Mouse (Mus musculus): ENCODE results near the gene Rcn3.
"Not testable (repeated sequence)": the region's sequence is repeated elsewhere in the genome, so short reads cannot be mapped to it uniquely, and the experiment has no call there.

Gene Rcn3

DNA sequence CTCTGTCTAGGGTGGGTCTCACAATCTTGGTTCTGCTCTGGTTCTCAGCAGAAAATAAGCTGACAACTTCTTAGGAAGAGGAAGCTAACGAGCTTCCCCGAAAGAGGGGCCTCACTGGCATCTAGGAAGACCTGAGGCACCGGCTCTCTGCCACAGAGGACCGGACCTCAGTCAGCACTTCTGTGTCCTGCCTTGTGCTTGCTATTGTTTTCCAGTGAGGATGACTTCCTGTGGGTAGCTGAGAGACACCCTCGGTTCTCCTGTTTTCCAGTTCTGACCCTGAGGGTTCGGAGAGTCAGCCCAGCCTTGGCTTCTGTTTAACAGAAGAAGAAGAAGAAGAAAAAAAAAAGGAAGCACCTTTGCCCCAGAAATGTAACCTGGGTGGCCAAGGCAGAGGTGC is 5.5 kb upstream of the Rcn3 start:
- DNase-seq, result peak; percentile 50

DNA sequence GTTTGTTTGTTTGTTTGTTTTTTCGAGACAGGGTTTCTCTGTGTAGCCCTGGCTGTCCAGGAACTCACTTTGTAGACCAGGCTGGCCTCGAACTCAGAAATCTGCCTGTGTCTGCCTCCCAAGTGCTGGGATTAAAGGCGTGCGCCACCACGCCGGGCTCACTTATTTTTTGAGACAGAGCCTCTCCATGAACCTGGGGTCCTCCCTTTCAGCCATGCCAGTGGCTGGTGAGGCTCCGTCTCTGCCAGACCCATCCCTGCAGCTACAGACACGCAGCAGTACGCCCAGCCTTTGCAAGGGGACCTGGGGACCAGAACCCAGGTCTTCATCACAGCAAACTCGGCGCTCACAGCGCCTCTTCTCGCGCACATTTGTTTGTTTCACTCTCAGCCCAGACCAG is 3.9 kb upstream of the Rcn3 start:
- DNase-seq, result not testable (repeated sequence)

DNA sequence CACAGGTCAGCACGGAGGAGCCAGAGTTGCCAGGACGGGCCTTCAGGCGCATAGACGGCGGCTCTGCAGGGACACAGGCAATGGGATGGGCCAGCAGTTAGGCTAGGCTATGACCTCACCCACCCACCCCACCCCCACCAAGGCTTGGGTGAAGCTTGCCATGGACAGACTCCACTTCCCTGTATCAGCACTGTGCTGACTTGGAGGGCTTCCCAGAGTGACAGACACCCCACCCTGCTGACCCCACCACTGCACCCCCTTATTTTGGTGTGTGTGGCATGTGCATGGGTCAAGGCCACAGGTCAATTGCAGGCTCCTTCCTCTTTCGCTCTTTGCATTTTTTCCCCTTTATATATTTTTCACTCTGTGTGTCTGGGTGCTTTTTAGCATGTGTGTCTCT is 3.3 kb upstream of the Rcn3 start:
- no peak for DNase-seq

DNA sequence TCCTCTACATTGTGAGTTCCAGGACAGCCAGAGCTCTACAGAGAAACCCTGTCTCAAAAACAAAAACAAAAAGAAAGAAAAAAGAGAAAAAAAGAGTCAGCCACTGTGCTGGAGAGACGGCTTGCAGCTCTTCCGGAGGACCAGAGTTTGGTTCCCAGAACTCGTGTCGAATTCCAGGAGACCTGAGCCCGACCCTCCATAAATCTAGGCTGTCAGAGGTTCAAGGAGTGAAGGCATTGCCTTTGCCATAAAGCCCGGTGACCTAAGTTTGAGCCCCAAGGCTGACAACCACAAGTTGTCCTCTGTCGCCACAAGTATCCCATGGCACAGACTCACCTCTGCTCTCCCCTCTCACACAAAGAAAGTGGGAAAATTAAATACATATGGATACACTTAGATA is 2.1 kb upstream of the Rcn3 start:
- DNase-seq, result no peak

DNA sequence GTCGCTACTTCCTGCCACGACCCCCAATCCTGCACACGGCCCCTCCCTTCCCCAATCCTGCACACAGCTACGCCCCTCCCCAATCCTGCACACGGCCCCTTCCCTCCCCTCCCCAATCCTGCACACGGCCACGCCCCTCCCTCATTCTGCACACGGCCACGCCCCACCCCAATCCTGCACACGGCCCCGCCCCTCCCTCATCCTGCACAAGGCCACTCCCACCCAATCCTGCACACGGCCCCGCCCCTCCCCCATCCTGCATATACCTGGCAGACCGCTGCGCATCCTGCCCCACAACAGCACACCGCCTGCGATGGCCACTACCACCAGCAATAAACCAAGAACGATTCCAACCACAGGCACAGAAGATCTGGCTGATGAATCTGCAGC is 1.5 kb upstream of the Rcn3 start:
- DNase-seq, result no peak

DNA sequence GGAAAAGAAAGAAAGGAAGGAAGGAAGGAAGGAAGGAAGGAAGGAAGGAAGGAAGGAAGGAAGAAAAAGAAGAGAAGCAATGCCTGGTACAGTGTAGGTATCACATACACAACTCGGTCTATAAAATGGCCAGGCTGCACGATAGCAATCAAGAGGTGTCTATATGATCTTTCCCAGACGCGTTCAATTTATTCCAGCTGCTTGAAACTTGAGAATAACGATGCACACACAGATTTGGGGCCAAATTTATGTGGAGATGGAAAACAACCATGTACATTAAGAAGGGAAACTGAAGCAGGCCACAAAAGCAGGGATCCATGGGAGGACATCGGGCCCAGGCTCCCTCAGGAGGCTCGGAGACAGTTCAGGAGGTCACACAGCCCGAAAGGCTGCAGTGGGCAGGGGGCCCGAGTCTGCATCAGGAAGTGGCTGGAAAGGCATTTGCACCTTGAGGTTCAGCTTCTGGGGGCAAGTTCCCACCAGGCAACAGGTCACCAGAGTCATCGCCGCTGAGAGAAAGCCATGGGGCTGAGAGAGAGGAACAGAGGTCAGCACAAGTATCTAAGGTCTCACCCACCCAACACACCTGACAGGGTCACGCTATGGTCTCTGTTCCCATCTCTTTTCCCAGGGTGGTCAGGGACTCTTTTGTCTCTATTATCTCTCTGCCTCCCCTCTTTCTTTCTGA is 951 bp upstream of the Rcn3 start:
- DNase-seq, result no peak

DNA sequence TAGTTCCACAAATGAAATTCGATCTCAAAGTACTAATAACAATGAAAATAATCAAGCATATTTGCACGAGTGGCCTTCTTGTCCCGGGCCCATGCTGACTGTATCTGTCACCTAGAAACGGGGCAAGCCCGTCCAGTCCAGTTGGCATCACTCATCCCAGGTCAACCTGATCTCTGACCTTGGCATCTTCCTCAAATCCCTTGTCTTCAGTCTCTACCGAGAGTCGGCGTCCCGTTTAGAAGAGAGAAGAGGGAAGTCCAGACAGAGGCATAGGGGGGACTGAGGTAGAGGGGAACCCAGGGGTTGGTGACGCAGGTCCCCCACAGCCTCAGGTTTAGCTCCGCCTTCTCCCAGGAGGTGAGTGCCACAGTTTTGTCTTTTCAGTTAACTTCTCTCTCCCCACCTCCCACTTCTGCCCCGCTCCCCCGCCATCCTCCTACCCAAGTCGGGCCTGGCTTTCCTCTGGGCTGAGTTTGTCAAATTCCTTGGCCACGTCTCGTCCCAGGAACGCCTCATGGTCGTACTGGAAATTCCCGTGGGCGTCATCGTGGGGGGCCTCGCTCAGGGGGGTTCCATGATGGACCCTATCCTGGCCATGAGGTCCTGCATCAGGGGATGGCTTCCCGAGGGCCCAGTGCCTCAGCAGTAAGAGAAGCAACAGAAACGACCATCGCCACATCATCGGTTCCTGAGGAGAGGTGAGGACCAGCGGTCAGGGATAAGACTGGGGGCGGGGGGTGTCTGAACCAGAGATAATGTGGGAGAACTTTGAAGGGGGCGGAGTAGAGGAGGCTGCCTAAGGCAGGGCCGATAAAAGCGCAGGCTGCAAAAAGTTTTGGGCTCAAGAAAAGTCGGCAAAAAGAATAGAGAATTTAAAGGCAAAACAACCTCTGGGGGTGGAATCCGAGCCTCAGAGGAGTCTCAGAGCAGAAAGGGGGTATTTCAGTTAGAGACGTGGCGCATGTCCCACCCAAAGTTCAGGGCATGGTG is 725 bp downstream of the Rcn3 start:
- DNase-seq, result peak; percentile 42

DNA sequence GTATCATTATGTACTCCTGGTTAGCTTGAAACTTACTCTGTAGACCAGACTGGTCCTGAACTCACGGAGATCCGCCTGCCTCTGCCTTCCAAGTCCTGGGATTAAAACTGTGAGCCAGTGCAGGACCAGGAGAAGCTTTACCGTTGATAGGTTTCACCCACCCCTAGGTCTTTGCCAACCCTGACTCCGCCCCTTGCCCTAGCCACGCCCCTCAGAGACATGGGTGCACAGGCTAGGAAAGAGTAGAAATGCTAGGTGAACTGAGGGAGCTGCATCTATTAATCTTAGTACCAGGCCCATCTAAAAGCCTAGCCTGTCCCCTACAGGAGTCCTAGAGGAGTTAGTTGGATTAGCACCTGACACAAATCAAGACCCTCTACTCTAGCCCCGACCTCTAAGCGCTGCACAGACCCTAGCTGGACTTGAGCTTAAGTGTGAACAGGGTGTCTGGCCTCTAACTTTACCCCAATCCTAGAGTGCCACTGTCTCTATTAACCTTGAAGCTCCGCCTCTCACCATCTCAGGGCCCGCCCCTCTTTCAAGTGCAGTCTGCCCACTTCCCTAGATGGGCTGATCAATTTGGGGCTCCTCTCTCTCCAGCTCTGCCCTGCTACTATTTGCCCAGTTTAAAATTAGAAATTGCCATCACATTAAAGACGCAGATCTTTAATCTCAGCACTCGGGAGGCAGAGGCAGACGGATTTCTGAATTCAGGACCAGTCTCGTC is 1.6 kb downstream of the Rcn3 start:
- no peak for DNase-seq

DNA sequence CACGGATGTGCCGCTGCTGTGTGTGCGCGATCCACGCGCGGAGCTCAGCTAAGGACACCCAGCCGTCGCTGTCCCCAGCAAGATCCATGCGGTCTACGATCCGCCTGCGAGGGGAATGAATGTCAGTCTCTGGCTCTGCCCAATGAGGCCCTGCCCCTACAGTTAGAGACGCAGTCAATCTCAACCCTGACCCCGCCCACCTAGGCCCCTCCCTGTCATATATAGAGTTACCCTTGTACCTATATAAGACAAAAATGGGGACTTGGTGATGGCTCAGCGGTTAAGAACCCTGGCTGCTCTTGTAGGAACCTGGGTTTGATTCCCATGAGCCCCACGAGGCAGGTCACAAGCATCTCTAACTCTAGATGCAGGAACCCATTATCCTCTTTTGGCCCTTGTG is 3.4 kb downstream of the Rcn3 start:
- DNase-seq, result no peak

DNA sequence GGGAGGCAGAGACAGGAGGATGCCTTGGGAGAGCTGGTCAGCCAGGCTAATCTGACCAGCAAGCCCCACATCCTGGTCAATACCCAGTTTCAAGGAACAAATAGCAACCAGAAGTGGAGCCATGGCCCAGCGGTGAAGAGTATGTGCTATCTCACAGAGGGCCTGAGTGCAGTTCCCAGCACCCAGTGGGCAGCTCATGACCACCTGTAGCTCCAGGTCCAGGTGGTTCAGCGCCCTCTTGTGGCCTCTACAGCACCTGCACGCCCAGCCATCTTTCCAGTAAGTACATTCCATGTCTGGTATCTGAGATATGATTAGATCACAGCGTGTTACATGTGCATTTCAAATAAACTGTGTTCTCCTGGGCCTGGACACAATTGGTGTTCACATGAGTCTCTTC is 5.9 kb downstream of the Rcn3 start:
- no peak for DNase-seq

DNA sequence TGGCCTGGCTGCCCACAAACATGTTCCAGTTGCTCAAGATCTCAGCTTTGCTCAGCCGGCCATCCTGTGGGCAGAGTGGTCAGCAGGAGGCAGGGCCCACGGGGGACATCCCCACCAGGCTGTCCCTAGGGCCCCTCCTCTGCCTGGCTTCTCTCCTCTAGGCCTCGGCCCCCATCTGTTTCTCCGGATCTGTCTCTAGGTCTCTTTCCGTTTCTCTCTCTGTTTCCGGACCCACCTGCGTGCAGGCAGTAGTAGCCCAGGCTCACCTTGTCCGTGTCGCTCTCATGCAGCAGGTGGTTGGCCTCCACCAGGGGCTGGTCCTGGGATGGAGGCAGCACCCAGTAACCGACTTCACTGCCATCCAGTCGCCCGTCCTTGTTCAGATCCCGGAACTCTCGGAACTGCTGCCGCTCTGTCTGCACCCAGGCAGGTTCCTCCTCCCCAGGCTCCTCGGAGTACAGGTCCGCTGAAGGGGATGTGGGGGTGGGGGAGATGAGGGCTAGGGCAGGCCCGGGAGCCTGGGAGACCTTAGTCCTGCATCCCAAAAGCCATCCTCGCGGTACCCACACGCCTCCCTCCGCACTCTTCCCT is 8.6 kb downstream of the Rcn3 start:
- no peak for DNase-seq

DNA sequence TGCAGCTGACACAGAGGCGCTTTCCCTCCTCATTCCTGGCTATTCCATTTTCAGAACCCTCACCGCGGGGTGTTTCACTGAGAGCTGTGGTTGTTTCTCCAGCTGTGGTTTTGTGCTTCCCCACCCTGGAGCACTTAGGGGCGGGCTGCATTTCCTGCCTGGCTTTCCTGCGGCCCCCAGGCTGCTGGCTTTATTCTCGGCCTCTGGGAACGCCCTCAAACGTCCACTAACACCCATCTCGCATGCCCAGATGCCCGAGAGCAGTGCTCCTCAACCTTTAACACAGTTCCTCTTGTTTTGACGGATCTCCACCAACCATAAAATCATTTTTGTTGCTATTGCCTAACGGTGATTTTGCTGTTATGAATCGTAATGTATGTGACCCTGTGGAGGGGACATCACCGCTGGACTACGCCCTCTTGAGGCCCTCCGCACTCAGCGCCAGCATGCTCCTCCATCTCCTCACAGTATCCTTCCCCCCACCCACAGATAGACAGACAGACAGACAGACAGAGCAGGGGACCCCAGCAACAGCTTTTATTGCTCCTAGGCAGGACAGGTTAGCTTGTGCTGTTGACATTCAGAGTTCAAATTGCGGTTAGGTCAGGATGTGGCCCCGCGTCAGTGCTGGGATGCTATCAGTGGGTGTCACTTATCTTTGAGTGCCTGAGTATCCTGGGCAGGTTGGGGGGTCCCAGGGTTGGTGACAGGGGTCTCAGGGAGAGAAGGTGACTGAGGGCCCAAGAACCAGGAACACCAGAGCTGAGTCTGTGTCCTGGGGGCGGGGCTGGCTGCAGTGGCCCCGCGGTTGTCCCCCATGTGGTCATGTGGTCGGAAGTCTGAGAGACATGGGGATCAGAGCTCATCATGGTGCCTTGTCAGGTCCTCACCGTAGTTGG is 9.4 kb downstream of the Rcn3 start:
- peak; percentile 73 for DNase-seq

DNA sequence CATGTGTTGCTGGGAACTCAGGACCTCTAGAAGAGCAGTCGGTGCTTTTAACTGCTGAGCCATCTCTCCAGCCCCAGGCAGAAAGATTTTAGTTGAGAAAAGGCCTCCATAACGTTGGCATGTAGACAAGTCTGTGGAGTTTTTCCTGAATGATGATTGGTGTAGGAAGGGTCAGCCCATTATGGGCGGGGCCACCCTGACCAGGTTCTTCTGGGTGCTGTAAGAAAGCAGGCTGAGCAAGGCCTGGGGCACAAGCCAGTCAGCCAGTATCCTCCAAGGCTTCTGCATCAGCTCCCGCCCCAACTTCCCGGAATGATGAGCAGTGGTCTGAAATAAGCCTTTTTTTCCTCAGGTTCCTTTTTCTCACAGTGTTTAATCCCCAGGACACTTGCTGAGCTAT is 11.0 kb downstream of the Rcn3 start:
- DNase-seq, result no peak

DNA sequence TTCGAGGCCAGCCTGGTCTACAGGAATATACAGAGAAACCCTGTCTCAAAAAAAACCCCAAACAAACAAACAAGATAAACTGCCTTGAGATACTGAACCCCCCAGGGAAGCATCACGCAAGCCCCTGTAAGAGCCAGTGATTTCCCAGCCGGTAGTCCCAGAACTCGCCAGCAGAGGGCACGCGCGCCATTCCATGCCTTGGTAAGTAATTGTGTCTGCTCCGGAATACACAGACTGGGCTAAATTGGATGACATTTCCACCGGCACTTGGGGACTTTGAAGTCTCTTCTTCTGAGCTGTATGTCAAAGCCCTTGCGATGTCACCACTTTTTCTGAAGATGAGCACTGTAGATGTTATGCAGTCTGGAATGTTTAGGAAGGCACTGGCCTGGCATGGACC is 12.2 kb downstream of the Rcn3 start:
- DNase-seq, result peak; percentile 93

DNA sequence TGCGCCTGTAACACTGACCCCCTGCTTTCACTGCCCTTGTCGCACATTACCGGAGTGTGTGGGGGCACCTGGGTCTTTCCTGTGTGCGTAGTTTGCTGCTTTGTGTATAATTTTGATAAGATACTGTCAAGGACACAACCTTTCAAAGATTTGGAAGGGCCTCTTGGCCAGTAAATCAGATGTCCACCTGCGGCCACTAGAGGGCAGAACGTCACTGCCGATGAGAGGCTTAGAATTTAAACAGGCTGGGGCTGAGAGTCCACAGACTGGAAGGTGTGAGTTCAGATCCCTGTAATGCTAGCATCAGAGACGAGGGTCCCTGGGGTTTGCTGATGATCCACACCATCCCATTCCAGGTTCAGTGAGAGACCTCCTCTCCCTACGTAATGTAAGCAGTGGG is 13.5 kb downstream of the Rcn3 start:
- DNase-seq, result peak; percentile 83

DNA sequence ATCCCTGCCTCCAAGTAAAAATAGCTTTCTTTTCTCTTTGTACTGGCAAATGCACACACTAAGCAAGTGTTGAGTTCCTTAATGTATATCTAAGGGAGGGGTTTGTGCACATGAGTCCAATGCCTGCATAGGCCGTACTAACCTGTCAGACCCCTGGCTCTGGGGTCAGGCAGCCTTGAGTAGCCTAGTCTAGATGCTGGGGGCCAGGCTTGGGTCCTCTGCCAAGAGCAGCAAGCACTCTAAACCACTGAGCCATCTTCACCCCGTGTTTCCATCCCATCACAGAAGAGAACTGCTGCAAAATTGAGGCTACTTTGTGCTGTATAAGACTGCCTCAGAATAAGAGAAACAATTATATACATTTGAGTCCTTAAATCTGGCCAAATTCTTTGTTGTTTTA is 14.2 kb downstream of the Rcn3 start:
- DNase-seq, result no peak

DNA sequence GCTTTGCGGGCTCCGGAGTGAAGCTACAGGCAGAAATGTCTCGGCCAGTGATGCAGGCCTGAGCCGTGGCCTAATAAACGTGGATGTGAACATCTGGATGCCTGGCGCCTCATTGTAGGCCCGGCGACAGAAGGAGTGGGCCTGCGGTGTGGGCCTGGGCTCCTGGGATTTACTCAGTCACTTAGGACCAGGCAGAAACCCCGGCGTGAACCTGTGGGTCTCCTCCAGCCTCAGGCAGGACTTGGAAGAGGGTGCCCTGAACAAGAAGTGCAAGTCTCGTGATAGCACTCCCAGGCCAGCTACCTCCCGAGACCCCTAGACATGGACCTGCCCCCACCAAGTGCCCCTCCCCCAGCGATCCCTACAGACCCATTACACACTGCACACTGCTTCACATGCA is 14.7 kb downstream of the Rcn3 start:
- DNase-seq, result no peak

DNA sequence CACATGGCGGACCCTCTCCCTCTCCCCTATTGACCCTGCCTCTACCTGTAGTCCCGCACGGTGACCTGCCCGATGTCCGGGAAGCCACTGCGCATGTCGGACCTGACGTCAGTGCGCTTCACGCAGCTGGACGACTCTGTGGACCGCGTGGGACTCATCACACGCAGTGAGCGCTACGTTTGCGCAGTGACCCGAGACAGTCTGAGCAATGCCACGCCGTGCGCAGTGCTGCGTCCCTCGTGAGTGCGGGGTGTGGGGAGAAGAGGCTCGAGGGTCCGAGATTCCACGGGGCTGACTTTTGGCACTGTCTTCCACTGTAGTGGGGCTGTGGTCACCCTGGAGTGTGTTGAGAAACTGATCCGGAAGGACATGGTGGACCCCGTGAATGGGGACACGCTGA is 15.5 kb downstream of the Rcn3 start:
- no peak for DNase-seq

DNA sequence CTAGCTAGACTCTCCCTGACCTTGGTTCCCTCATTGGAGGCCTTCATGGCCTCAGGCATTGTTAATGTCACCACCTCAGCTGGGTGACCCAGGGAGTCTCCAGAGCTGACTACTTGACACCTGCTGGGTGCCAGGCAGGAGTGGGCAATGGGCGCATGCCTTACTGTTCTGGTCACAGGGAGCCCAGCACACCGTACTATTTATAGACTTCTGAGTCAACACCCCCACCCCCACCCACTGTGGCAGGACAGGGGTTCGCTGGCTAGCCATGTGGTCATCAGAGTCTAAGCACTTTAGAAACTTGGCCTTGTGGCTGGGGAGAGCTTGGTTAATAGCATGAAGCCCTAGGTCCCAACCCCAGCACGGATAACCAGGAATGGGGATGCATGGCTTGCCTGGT is 16.6 kb downstream of the Rcn3 start:
- no peak for DNase-seq

DNA sequence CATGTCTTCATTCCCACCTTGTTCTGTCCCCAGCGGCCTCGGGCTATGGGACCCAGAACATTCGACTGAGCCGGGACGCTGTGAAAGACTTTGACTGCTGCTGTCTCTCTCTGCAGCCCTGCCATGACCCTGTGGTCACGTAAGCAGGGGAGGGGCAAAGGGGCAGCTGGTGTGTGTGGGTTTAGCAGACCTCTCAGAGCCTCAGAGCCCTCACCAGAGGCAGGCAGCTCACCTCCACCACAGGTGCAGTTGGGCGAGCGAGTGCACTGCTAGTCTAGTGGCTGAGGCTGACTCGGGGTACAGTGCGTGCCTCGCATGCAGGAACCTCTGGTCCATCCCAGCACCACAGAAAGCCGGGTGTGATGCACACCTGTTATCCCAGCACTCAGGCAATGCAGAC is 18.1 kb downstream of the Rcn3 start:
- no peak for DNase-seq

DNA sequence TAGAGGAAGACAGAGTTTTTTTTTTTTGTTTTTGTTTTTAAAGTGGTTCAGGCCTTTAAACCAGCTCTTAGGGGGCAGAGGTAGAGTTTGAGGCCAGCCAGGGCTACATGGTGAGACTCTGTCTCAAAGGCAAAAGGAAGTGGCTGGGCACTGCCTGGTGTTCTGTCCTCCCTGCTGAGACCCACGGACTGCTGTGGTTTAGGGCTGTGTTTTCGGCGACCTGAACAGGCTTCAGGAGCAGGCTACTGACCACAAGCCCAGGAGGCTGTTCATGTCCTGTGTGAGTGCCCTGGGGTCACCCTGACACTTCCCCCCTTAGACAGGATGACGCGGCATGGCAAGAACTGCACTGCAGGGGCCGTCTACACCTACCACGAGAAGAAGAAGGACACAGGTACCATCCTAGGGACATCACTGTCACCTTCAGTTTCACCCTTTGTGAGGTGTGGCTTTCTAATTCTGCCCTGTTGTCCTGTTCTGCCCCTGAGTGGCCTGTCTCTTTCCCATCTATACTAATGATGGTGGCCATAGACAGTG is 18.8 kb downstream of the Rcn3 start:
- DNase-seq, result no peak

DNA sequence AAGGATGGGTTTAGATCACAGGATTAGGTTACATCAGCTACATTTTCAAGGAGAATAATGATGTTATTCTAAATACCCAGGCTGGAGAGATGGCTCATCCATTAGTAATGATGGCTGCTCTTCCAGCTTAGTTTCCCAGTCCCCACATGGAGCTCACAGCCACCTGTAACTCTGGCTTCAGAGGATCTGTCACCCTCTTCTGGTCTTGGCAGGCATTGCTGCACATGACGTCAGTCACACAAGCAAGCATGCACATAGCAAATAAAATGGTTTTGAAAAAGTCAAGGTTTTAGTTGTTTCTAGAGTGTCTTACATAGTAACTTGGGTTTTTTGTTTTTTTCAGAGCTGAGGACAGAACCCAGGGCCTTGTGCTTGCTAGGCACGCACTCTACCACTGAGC is 19.8 kb downstream of the Rcn3 start:
- no peak for DNase-seq
